In genomic region chr2:48456072-48457040, GRCm38 (mm10) we compare ENCODE assay signal across 10 mouse cellular contexts.
DNase-seq lines count a peak whose midpoint lies in the region; ATAC-seq lines count a peak whose summit lies in the region.
"Had no signal": no experiment of that assay in that cellular context is flagged by ENCODE, and none has a peak within 500 bp of the region (broad histone marks: within the 10 kb centered on the region; RNA-seq: fewer than 3 reads in every experiment).

No protein-coding gene starts in this region.

- ATAC-seq in heart, embryonic 14.5 days (ENCODE audit: insufficient number of reproducible peaks, insufficient read depth, low FRiP score, low read depth) = peak; percentile 47; the same call in 1 of the 2 replicates
- no peak for ATAC-seq in midbrain, embryonic 13.5 days

- H3K4me1 ChIP-seq in heart, embryonic 14.5 days (ENCODE audit: control insufficient read depth in 2 of 2, insufficient read depth in 2 of 2, low read length in 2 of 2) = peaks cover 9 to 19% of the 10 kb centered on the region in 2 experiments
- peaks cover 23% of the 10 kb centered on the region for H3K4me1 ChIP-seq in megakaryocyte, embryonic 14.5 days
- peaks cover 5% of the 10 kb centered on the region; the same call in 1 of the 2 replicates for H3K4me1 ChIP-seq in midbrain, embryonic 13.5 days (replicated peaks)
- H3K4me1 ChIP-seq: limb, embryonic 15.5 days had no signal

- H3K4me3 ChIP-seq in heart, embryonic 14.5 days (ENCODE audit: control insufficient read depth in 1 of 2, insufficient read depth in 1 of 2, low read depth in 1 of 2, low read length in 2 of 2) = no peak overlapping the region
- peak overlapping the region; percentile 33 for H3K4me3 ChIP-seq in megakaryocyte, embryonic 14.5 days (replicated peaks)
- no peak overlapping the region for H3K4me3 ChIP-seq in midbrain, embryonic 13.5 days (replicated peaks)
- H3K4me3 ChIP-seq: limb, embryonic 15.5 days; stomach, embryonic 15.5 days had no signal

- H3K9ac ChIP-seq in heart, embryonic 14.5 days (ENCODE audit: low read length) = no peak overlapping the region
- H3K9ac ChIP-seq in midbrain, embryonic 13.5 days (replicated peaks) = no peak overlapping the region
- H3K9ac ChIP-seq: limb, embryonic 15.5 days; stomach, embryonic 15.5 days had no signal

- H3K27me3 ChIP-seq in heart, embryonic 14.5 days (ENCODE audit: control insufficient read depth, insufficient read depth, low read length) = no peaks in the 10 kb centered on the region
- no peaks in the 10 kb centered on the region for H3K27me3 ChIP-seq in megakaryocyte, embryonic 14.5 days (replicated peaks)
- H3K27me3 ChIP-seq in midbrain, embryonic 13.5 days = no peaks in the 10 kb centered on the region
- H3K27me3 ChIP-seq: limb, embryonic 15.5 days; stomach, embryonic 15.5 days had no signal

- no peaks in the 10 kb centered on the region for H3K36me3 ChIP-seq in heart, embryonic 14.5 days (ENCODE audit: control insufficient read depth, insufficient read depth, low read length)
- no peaks in the 10 kb centered on the region for H3K36me3 ChIP-seq in megakaryocyte, embryonic 14.5 days (replicated peaks; ENCODE audit: low read length)
- H3K36me3 ChIP-seq in midbrain, embryonic 13.5 days = no peaks in the 10 kb centered on the region
- H3K36me3 ChIP-seq: limb, embryonic 15.5 days; stomach, embryonic 15.5 days had no signal

- DNase-seq in layer of hippocampus, adult 18-20 months (ENCODE audit: low spot score in 2 of 2) = peak; percentile 19 to 31
- no peak for DNase-seq in layer of hippocampus, adult 9-11 months
- peak; percentile 20 to 28 for DNase-seq in cerebellum, adult 18-20 months
- DNase-seq in liver = no peak
- no peak for DNase-seq in testis, postnatal 10 days (ENCODE audit: low spot score)

- no peaks in the 10 kb centered on the region for H3K9me3 ChIP-seq in heart, embryonic 14.5 days (ENCODE audit: control insufficient read depth, low read length)
- no peaks in the 10 kb centered on the region for H3K9me3 ChIP-seq in megakaryocyte, embryonic 14.5 days
- H3K9me3 ChIP-seq in midbrain, embryonic 13.5 days = no peaks in the 10 kb centered on the region
- H3K9me3 ChIP-seq: limb, embryonic 15.5 days; stomach, embryonic 15.5 days had no signal

- peak overlapping the region; percentile 65 for H3K27ac ChIP-seq in heart, embryonic 14.5 days (replicated peaks in 1 of 2; ENCODE audit: control insufficient read depth in 1 of 2, insufficient read depth in 1 of 2, low read depth in 2 of 2, low read length in 2 of 2)
- H3K27ac ChIP-seq in midbrain, embryonic 13.5 days = no peak overlapping the region
- H3K27ac ChIP-seq: limb, embryonic 15.5 days; stomach, embryonic 15.5 days had no signal

- H3K4me2 ChIP-seq in heart, embryonic 14.5 days (ENCODE audit: low read length) = peak overlapping the region; percentile 37
- no peak overlapping the region for H3K4me2 ChIP-seq in midbrain, embryonic 13.5 days (replicated peaks)
- H3K4me2 ChIP-seq: limb, embryonic 15.5 days; stomach, embryonic 15.5 days had no signal

- 32% methylated on average over 7 of the region's 7 CpGs for WGBS in heart, embryonic 14.5 days
- WGBS in midbrain, embryonic 13.5 days = 68% methylated on average over 7 of the region's 7 CpGs

Comparison
In these comparisons a context has a peak if more than half of its experiments do, and no peak if none do; other contexts are left out.
1. DNase-seq: peak in layer of hippocampus, adult 18-20 months (2 of 2) and cerebellum, adult 18-20 months (2 of 2); none in layer of hippocampus, adult 9-11 months (single experiment), liver (single experiment) and testis, postnatal 10 days (single experiment).